Mouse (Mus musculus) neural tube, embryonic 13.5 days (tissue): Measurements from ENCODE around the gene Lims1. TPM values are rescaled to one million over a fixed set of nuclear protein-coding genes. Genes with fewer than 3 reads are reported as not detected.
A peak's percentile ranks its signal among the peaks of the same experiment; 100 is the strongest.

Experiments used
- ATAC-seq: fragments of 200-750 bp; cut with Nextera tagmentation; 2 replicates; pipeline ENCODE4 v1.8.0; 2017; ENCODE audit warnings: low read depth, mild to moderate bottlenecking, moderate TSS enrichment, moderate library complexity
- H3K27ac ChIP-seq: fragments of 300-500 bp; sonication (generic); replicated peaks from 2 replicates; pipeline ENCODE4 v1.5.1; 2015; ENCODE audit warnings: moderate library complexity, mild to moderate bottlenecking, inconsistent platforms
- H3K27me3 ChIP-seq: fragments of 300-500 bp; sonication (generic); 2 replicates; pipeline ENCODE4 v1.6.1; 2015; ENCODE audit warnings: mild to moderate bottlenecking, inconsistent platforms
- H3K36me3 ChIP-seq: fragments of 300-500 bp; sonication (generic); 2 replicates; pipeline ENCODE4 v1.6.1; 2015; ENCODE audit warnings: mild to moderate bottlenecking, inconsistent platforms
- H3K4me1 ChIP-seq: fragments of 300-500 bp; sonication (generic); replicated peaks from 2 replicates; pipeline ENCODE4 v1.6.1; 2015; ENCODE audit warnings: inconsistent platforms
- H3K4me2 ChIP-seq: fragments of 300-500 bp; sonication (generic); 2 replicates; pipeline ENCODE4 v1.6.1; 2015; ENCODE audit warnings: inconsistent platforms, mild to moderate bottlenecking, moderate library complexity
- H3K4me3 ChIP-seq: fragments of 300-500 bp; sonication (generic); 2 replicates; pipeline ENCODE4 v1.5.1; 2015; ENCODE audit warnings: mild to moderate bottlenecking, inconsistent platforms
- H3K9ac ChIP-seq: fragments of 300-500 bp; sonication (generic); 2 replicates; pipeline ENCODE4 v1.6.1; 2015; ENCODE audit warnings: moderate library complexity, mild to moderate bottlenecking, inconsistent platforms
- H3K9me3 ChIP-seq: fragments of 300-500 bp; sonication (generic); 2 replicates; pipeline ENCODE4 v1.6.1; 2016; ENCODE audit warnings: inconsistent platforms
- WGBS: fragments of 180-500 bp; shearing (Covaris S2); methylation state at CpG from one replicate; pipeline ENCODE4 v1.1.7; 2015; 5-methylcytosine and 5-hydroxymethylcytosine counted together
- polyA plus RNA-seq: library from polyadenylated mRNA; unstranded; fragments of >200 nt; fragmentation: Nextera tagmentation; extraction: Ambion mirVana; gene quantifications from 2 replicates; pipeline ENCODE4 v1.2.1, GENCODE M21; 2015

Lims1 gene
- polyA plus RNA-seq, 1 experiment from 2014 or later: 72.2 TPM

DNA sequence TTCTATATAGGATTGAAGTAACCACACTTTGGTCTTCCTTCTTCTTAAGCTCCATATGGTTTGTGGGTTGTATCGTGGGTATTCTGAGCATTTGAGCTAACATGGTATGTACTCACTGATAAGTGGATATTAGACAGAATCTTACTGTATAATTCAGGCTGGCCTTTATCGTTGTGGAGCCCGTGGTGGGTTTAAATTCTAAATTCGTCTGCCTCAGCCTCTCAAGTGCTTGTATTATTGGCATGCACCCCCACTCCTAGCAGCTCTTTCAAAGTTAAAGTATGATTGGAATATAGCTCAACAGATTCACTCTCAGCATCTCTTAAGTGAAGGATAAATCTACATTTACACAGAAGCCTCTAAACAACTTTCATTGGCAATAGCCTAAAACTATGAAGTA, 69.2 kb downstream of the Lims1 start:
- H3K9ac ChIP-seq: no peak overlapping the region
- WGBS: 91% methylated on average over 4 of the region's 4 CpGs

GRCm38 (mm10) chr10:58393026-58394014, 70.1 kb downstream of the Lims1 start:
- Histone ChIP-seq H3K4me2 (no peak overlapping the region), H3K4me1 (peaks cover 13% of the 10 kb centered on the region), H3K27ac (no peak overlapping the region), H3K36me3 (no peaks in the 10 kb centered on the region), H3K9ac (no peak overlapping the region), H3K27me3 (no peaks in the 10 kb centered on the region), H3K9me3 (no peaks in the 10 kb centered on the region), H3K4me3 (no peak overlapping the region)
- WGBS: 86% methylated on average over 7 of the region's 7 CpGs
- no peak for ATAC-seq

More for the DNA sequence above, 69.2 kb downstream of the Lims1 start:
- H3K27me3 ChIP-seq: no peaks in the 10 kb centered on the region
- H3K4me2 ChIP-seq: no peak overlapping the region
- no peak for ATAC-seq
- H3K9me3 ChIP-seq: no peaks in the 10 kb centered on the region
- H3K36me3 ChIP-seq: no peaks in the 10 kb centered on the region
- no peak overlapping the region for H3K4me3 ChIP-seq
- H3K27ac ChIP-seq: no peak overlapping the region
- H3K4me1 ChIP-seq: peaks cover 13% of the 10 kb centered on the region

DNA sequence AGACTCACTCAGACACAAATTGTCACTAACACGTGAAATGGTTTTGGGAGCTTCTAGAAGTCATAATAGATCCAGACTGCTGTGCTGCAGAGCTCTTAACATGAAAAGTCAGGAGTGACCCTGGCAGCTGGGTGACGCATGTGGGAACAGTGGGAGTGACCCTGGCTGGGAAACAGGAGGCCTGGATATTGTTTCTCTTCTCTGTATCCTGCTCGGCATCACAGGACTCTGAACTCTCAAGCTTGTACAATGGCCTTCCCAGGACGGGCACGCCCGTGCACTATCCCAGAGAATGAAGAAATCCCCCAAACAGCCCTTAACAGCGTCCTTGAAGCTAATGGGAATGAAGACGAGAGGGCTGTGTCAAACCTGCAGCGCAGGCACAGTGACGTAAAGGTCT, 70.9 kb downstream of the Lims1 start:
- Histone ChIP-seq H3K9me3 (no peaks in the 10 kb centered on the region), H3K27me3 (no peaks in the 10 kb centered on the region), H3K4me3 (no peak overlapping the region), H3K4me1 (peaks cover 13% of the 10 kb centered on the region), H3K27ac (no peak overlapping the region), H3K9ac (no peak overlapping the region), H3K4me2 (no peak overlapping the region), H3K36me3 (peaks cover 3% of the 10 kb centered on the region)
- 72% methylated on average over 10 of the region's 10 CpGs for WGBS
- no peak for ATAC-seq

DNA sequence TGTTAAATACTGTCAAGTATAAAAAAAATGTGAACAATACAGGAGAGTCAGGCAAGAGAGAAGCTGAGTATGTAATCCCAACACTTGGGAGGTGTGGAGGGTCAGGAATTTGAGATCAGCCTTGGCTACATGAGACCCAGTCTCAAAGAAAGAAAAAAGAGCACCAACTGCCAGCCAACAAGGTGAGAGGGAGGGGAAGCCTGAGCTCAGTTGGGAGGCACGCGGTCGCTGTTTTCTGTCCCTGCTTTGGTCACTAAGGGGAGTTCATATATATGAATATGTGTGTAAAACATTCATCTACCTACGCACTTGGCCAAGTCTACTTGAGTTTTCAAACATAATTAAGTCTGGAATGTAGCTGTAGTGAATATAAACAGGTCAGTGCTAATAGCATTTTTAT, 72.0 kb downstream of the Lims1 start:
- no peak overlapping the region for H3K9ac ChIP-seq
- H3K27me3 ChIP-seq: no peaks in the 10 kb centered on the region
- 91% methylated on average over 4 of the region's 4 CpGs for WGBS
- ATAC-seq: no peak
- H3K36me3 ChIP-seq: peaks cover 6% of the 10 kb centered on the region
- no peak overlapping the region for H3K27ac ChIP-seq
- no peaks in the 10 kb centered on the region for H3K9me3 ChIP-seq
- peaks cover 13% of the 10 kb centered on the region for H3K4me1 ChIP-seq
- no peak overlapping the region for H3K4me2 ChIP-seq
- H3K4me3 ChIP-seq: no peak overlapping the region

GRCm38 (mm10) chr10:58395723-58396122, 72.5 kb downstream of the Lims1 start:
- Histone ChIP-seq H3K27ac (no peak overlapping the region), H3K4me2 (no peak overlapping the region), H3K27me3 (no peaks in the 10 kb centered on the region), H3K9me3 (no peaks in the 10 kb centered on the region), H3K4me1 (peaks cover 13% of the 10 kb centered on the region), H3K36me3 (peaks cover 6% of the 10 kb centered on the region), H3K4me3 (no peak overlapping the region), H3K9ac (no peak overlapping the region)
- WGBS: 94% methylated on average over 2 of the region's 2 CpGs
- no peak for ATAC-seq

GRCm38 (mm10) chr10:58396600-58396999, 73.3 kb downstream of the Lims1 start:
- H3K27ac ChIP-seq: no peak overlapping the region

GRCm38 (mm10) chr10:58398941-58399340, 75.7 kb downstream of the Lims1 start:
- H3K4me1 ChIP-seq: peaks cover 7% of the 10 kb centered on the region; the same call in 1 of the 2 replicates
- no peak for ATAC-seq
- H3K4me2 ChIP-seq: no peak overlapping the region
- H3K9ac ChIP-seq: no peak overlapping the region
- no peak overlapping the region for H3K27ac ChIP-seq
- no peaks in the 10 kb centered on the region for H3K9me3 ChIP-seq
- no peak overlapping the region for H3K4me3 ChIP-seq
- 91% methylated on average over 8 of the region's 8 CpGs for WGBS
- peaks cover 18% of the 10 kb centered on the region for H3K36me3 ChIP-seq
- no peaks in the 10 kb centered on the region for H3K27me3 ChIP-seq

More at GRCm38 (mm10) chr10:58396600-58396999, 73.3 kb downstream of the Lims1 start:
- WGBS: 76% methylated on average over 3 of the region's 3 CpGs
- Histone ChIP-seq H3K4me1 (peaks cover 13% of the 10 kb centered on the region), H3K27me3 (no peaks in the 10 kb centered on the region), H3K9me3 (no peaks in the 10 kb centered on the region), H3K4me3 (no peak overlapping the region), H3K4me2 (no peak overlapping the region), H3K9ac (no peak overlapping the region), H3K36me3 (peaks cover 12% of the 10 kb centered on the region)
- no peak for ATAC-seq

GRCm38 (mm10) chr10:58401838-58402237, 78.6 kb downstream of the Lims1 start:
- ATAC-seq: no peak
- Histone ChIP-seq H3K4me3 (no peak overlapping the region), H3K9ac (no peak overlapping the region), H3K27me3 (no peaks in the 10 kb centered on the region), H3K36me3 (peaks cover 25% of the 10 kb centered on the region), H3K4me2 (no peak overlapping the region), H3K27ac (no peak overlapping the region), H3K4me1 (no peaks in the 10 kb centered on the region), H3K9me3 (no peaks in the 10 kb centered on the region)
- WGBS: 85% methylated on average over 3 of the region's 3 CpGs

DNA sequence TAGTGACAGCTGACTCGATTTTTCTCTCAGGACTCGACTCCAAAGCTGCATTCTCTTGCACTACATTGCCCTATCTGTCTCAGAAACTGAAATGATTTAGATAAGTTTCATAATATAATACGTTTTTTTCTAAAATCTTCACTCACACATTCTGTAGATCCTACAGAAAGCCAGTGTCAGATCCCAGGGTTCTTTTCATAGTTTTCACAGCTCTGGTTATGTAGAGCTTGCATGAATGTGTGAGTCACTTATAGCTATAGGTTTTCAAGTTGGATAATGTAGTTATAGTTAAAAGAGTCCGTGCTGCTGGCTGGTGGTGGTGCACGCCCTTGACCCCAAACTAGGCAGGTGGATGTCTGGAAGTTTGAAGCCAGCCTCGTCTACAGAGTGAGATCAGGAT, 81.4 kb downstream of the Lims1 start:
- no peaks in the 10 kb centered on the region for H3K9me3 ChIP-seq
- no peaks in the 10 kb centered on the region for H3K4me1 ChIP-seq
- H3K27ac ChIP-seq: no peak overlapping the region
- WGBS: 91% methylated on average over 6 of the region's 6 CpGs
- no peaks in the 10 kb centered on the region for H3K27me3 ChIP-seq
- peaks cover 34% of the 10 kb centered on the region for H3K36me3 ChIP-seq
- H3K9ac ChIP-seq: no peak overlapping the region
- no peak for ATAC-seq
- no peak overlapping the region for H3K4me2 ChIP-seq
- no peak overlapping the region for H3K4me3 ChIP-seq

- H3K27me3 ChIP-seq: no peaks in the 10 kb centered on the region
- WGBS: 88% methylated on average over 4 of the region's 4 CpGs
- peaks cover 41% of the 10 kb centered on the region for H3K36me3 ChIP-seq
Observed at GRCm38 (mm10) chr10:58405285-58405948, 82.2 kb downstream of the Lims1 start.

GRCm38 (mm10) chr10:58405949-58406305, 82.7 kb downstream of the Lims1 start:
- Histone ChIP-seq H3K4me1 (no peaks in the 10 kb centered on the region), H3K4me3 (no peak overlapping the region), H3K27me3 (no peaks in the 10 kb centered on the region), H3K36me3 (peaks cover 45% of the 10 kb centered on the region), H3K4me2 (no peak overlapping the region), H3K9me3 (no peaks in the 10 kb centered on the region), H3K27ac (no peak overlapping the region), H3K9ac (no peak overlapping the region)
- no peak for ATAC-seq
- 84% methylated on average over 2 of the region's 2 CpGs for WGBS

More at GRCm38 (mm10) chr10:58405285-58405948, 82.2 kb downstream of the Lims1 start:
- ATAC-seq: no peak
- H3K9ac ChIP-seq: no peak overlapping the region
- H3K4me3 ChIP-seq: no peak overlapping the region
- no peaks in the 10 kb centered on the region for H3K9me3 ChIP-seq
- no peaks in the 10 kb centered on the region for H3K4me1 ChIP-seq
- no peak overlapping the region for H3K4me2 ChIP-seq
- H3K27ac ChIP-seq: 0 out of 2 replicates have a peak overlapping the region, but pooled peaks have one; percentile 52

DNA sequence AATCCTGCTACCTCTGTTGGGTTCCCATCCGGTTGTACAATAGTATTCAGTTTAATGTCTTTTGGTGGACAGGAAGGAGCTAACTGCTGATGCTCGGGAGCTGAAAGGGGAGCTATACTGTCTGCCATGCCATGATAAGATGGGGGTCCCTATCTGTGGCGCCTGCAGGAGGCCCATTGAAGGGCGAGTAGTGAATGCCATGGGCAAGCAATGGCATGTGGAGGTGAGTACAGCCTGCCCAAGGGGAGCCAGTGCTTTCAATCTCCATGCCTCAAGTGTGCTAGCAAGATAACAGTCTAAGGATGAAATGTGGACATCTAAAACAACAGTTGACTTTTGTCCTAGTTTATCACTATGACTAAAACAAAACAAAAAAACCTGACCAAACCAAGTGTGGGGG, 89.1 kb downstream of the Lims1 start:
- Histone ChIP-seq H3K36me3 (peaks cover 73% of the 10 kb centered on the region), H3K27ac (no peak overlapping the region), H3K9ac (no peak overlapping the region), H3K9me3 (no peaks in the 10 kb centered on the region), H3K4me2 (no peak overlapping the region), H3K4me3 (no peak overlapping the region), H3K4me1 (no peaks in the 10 kb centered on the region), H3K27me3 (no peaks in the 10 kb centered on the region)
- 91% methylated on average over 4 of the region's 4 CpGs for WGBS
- ATAC-seq: no peak
